Mouse (Mus musculus) embryonic fibroblast, embryonic 13.5 days (primary cell): ENCODE measurements at regions not wholly inside any gene's neighbourhood (a gene's known extent, or its start where the extent isn't known, plus 50 kb on each side); places are given as distances from the start of the nearest gene placed in this dataset.

ENCODE experiments used
- H3K27ac ChIP-seq: 2 replicates; pipeline ENCODE4 v1.5.1; 2012; ENCODE audit warnings: low read length, control low read depth, inconsistent platforms; ENCODE audit not compliant: insufficient read depth
- H3K4me1 ChIP-seq: 2 replicates; pipeline ENCODE4 v1.6.1; 2011; ENCODE audit warnings: low read length; ENCODE audit not compliant: control insufficient read depth, insufficient read depth
- H3K4me3 ChIP-seq: 2 replicates; pipeline ENCODE4 v1.5.1; 2011; ENCODE audit warnings: mild to moderate bottlenecking, control low read depth, low read length; ENCODE audit not compliant: insufficient read depth
- CTCF ChIP-seq: IDR thresholded peaks from 2 replicates; pipeline ENCODE4 v1.5.1; 2011; ENCODE audit warnings: mild to moderate bottlenecking, control low read depth, low read length, moderate library complexity, borderline replicate concordance; ENCODE audit not compliant: insufficient read depth
- POLR2A ChIP-seq: IDR thresholded peaks from 2 replicates; pipeline ENCODE4 v1.6.1; 2011; ENCODE audit warnings: low read depth, mild to moderate bottlenecking, control low read depth, low read length, moderate library complexity

- no peak for TF ChIP-seq POLR2A
- TF ChIP-seq CTCF = no peak
- H3K4me1 ChIP-seq = peaks cover 6% of the 10 kb centered on the region; the same call in 1 of the 2 replicates
- no peak overlapping the region for H3K27ac ChIP-seq
- no peak overlapping the region for H3K4me3 ChIP-seq
These were observed 636.7 kb downstream of the Zfp706 start for GRCm38 (mm10) chr15:36370906-36371305.

GRCm38 (mm10) chr15:36367296-36367695 lies 640.3 kb downstream of the Zfp706 start:
- no peak overlapping the region for H3K4me3 ChIP-seq
- H3K4me1 ChIP-seq = no peaks in the 10 kb centered on the region
- TF ChIP-seq CTCF (no peak), POLR2A (no peak)
- no peak overlapping the region for H3K27ac ChIP-seq

GRCm38 (mm10) chr15:36364757-36365156 lies 642.8 kb downstream of the Zfp706 start:
- no peak overlapping the region for H3K27ac ChIP-seq
- peaks cover 4% of the 10 kb centered on the region; the same call in 1 of the 2 replicates for H3K4me1 ChIP-seq
- TF ChIP-seq POLR2A (no peak), CTCF (no peak)
- no peak overlapping the region for H3K4me3 ChIP-seq

GRCm38 (mm10) chr15:36364062-36364461 lies 643.5 kb downstream of the Zfp706 start:
- peaks cover 4% of the 10 kb centered on the region; the same call in 1 of the 2 replicates for H3K4me1 ChIP-seq
- no peak overlapping the region for H3K27ac ChIP-seq
- no peak overlapping the region for H3K4me3 ChIP-seq
- TF ChIP-seq POLR2A = no peak
- no peak for TF ChIP-seq CTCF

- peaks cover 4% of the 10 kb centered on the region; the same call in 1 of the 2 replicates for H3K4me1 ChIP-seq
- H3K4me3 ChIP-seq = no peak overlapping the region
- H3K27ac ChIP-seq = no peak overlapping the region
- no peak for TF ChIP-seq CTCF
- TF ChIP-seq POLR2A = no peak
These were observed 644.5 kb downstream of the Zfp706 start for GRCm38 (mm10) chr15:36362911-36363565.

GRCm38 (mm10) chr15:36361522-36362148 lies 645.9 kb downstream of the Zfp706 start:
- H3K27ac ChIP-seq = peak overlapping the region; percentile 13; the same call in 1 of the 2 replicates
- no peak overlapping the region for H3K4me3 ChIP-seq
- TF ChIP-seq POLR2A (no peak), CTCF (no peak)
- H3K4me1 ChIP-seq = peaks cover 4% of the 10 kb centered on the region; the same call in 1 of the 2 replicates

- H3K4me3 ChIP-seq = no peak overlapping the region
- H3K4me1 ChIP-seq = peaks cover 4% of the 10 kb centered on the region; the same call in 1 of the 2 replicates
- H3K27ac ChIP-seq = peak overlapping the region; percentile 0; the same call in 1 of the 2 replicates
- no peak for TF ChIP-seq CTCF
- no peak for TF ChIP-seq POLR2A
These were observed 646.7 kb downstream of the Zfp706 start for GRCm38 (mm10) chr15:36360694-36361521.

- no peak overlapping the region for H3K4me3 ChIP-seq
- H3K4me1 ChIP-seq = no peaks in the 10 kb centered on the region
- no peak for TF ChIP-seq CTCF
- no peak for TF ChIP-seq POLR2A
These were observed 651.7 kb downstream of the Zfp706 start for GRCm38 (mm10) chr15:36355851-36356250.

GRCm38 (mm10) chr15:36354545-36354944 lies 653.0 kb downstream of the Zfp706 start:
- TF ChIP-seq CTCF (no peak), POLR2A (no peak)
- Histone ChIP-seq H3K4me1 (no peaks in the 10 kb centered on the region), H3K4me3 (no peak overlapping the region), H3K27ac (no peak overlapping the region)

More at GRCm38 (mm10) chr15:36355851-36356250, 651.7 kb downstream of the Zfp706 start:
- H3K27ac ChIP-seq = no peak overlapping the region

GRCm38 (mm10) chr15:36353793-36354192 lies 653.8 kb downstream of the Zfp706 start:
- no peak for TF ChIP-seq CTCF
- no peak for TF ChIP-seq POLR2A
- Histone ChIP-seq H3K4me3 (no peak overlapping the region), H3K4me1 (no peaks in the 10 kb centered on the region), H3K27ac (no peak overlapping the region)
